Mouse (Mus musculus): ENCODE data around the gene Ptprc.

GRCm38 (mm10) chr1:138158236-138158635 lies 17.3 kb downstream of the Ptprc start:
- TF ChIP-seq CTCF (conservative IDR thresholded peaks at IDR 0.05; ENCODE audit: insufficient read depth, insufficient read length, low read depth, low read length) (no peak), POLR2A (IDR thresholded peaks at IDR 0.05; ENCODE audit: low read depth, low read length) (no peak)

Data from kidney, adult 2 months (tissue).